Mouse (Mus musculus): ENCODE measurements around the gene F11r.

GRCm38 (mm10) chr1:171502388-171503249 lies 65.3 kb downstream of the F11r start:
- TF ChIP-seq CTCF (conservative IDR thresholded peaks at IDR 0.05; ENCODE audit: low read length) (peak; percentile 49), NANOG (IDR thresholded peaks at IDR 0.05; ENCODE audit: borderline replicate concordance, low read length) (no peak)
